Mouse (Mus musculus) hindbrain, postnatal 0 days (tissue): Measurements from ENCODE around the gene Sema5b. TPM values are rescaled to one million over a fixed set of nuclear protein-coding genes. Genes with fewer than 3 reads are reported as not detected.

Source experiments
- ATAC-seq: fragments of 200-750 bp; cut with Nextera tagmentation; 2 replicates; pipeline ENCODE4 v1.8.0; 2017; ENCODE audit warnings: mild to moderate bottlenecking, moderate TSS enrichment, moderate library complexity
- DNase-seq: peaks from one replicate; pipeline ENCODE4 v3.0.0-alpha.2; 2015; ENCODE audit warnings: low spot score
- H3K27ac ChIP-seq: fragments of 300-500 bp; sonication (generic); 2 replicates; pipeline ENCODE4 v1.5.1; 2014; ENCODE audit warnings: mild to moderate bottlenecking
- H3K27me3 ChIP-seq: fragments of 300-500 bp; sonication (generic); 2 replicates; pipeline ENCODE4 v1.6.1; 2014; ENCODE audit warnings: low read length, mixed read lengths; ENCODE audit not compliant: insufficient read depth
- H3K36me3 ChIP-seq: fragments of 300-500 bp; sonication (generic); 2 replicates; pipeline ENCODE4 v1.6.1; 2014; ENCODE audit warnings: low read length, mixed read lengths; ENCODE audit not compliant: insufficient read depth
- H3K4me1 ChIP-seq: fragments of 300-500 bp; sonication (generic); 2 replicates; pipeline ENCODE4 v1.6.1; 2014; ENCODE audit warnings: antibody characterized with exemption, low read length, mixed read lengths; ENCODE audit not compliant: insufficient read depth
- H3K4me2 ChIP-seq: fragments of 300-500 bp; sonication (generic); 2 replicates; pipeline ENCODE4 v1.6.1; 2014; ENCODE audit warnings: low read depth, mild to moderate bottlenecking, low read length, moderate library complexity, mixed read lengths
- H3K4me3 ChIP-seq: fragments of 300-500 bp; sonication (generic); 2 replicates; pipeline ENCODE4 v1.5.1; 2014; ENCODE audit warnings: low read length
- H3K9ac ChIP-seq: fragments of 300-500 bp; sonication (generic); replicated peaks from 2 replicates; pipeline ENCODE4 v1.6.1; 2014; ENCODE audit warnings: mild to moderate bottlenecking, low read length, moderate library complexity, mixed read lengths
- H3K9me3 ChIP-seq: fragments of 300-500 bp; sonication (generic); 2 replicates; pipeline ENCODE4 v1.6.1; 2016; ENCODE audit warnings: low read length, mixed read lengths
- CTCF ChIP-seq: IDR thresholded peaks from 2 replicates; pipeline ENCODE4 v1.5.1; 2016; ENCODE audit warnings: antibody characterized with exemption, control low read depth, low read depth
- WGBS: fragments of 180-500 bp; shearing (Covaris S2); extraction: QIAGEN DNeasy Blood & Tissue Kit; methylation state at CpG from one replicate; pipeline ENCODE4 v1.1.7; 2014; 5-methylcytosine and 5-hydroxymethylcytosine counted together
- polyA plus RNA-seq: library from polyadenylated mRNA; unstranded; fragments of >200 nt; fragmentation: Nextera tagmentation; extraction: Ambion mirVana; gene quantifications from 2 replicates; pipeline ENCODE4 v1.2.1, GENCODE M21; 2015
- total RNA-seq: library from RNA; depleted of rRNA; stranded (reverse); fragments of >200 nt; gene quantifications from 2 replicates; pipeline ENCODE4 v1.2.3, GENCODE M21; 2014

Gene Sema5b
- total and polyA plus RNA-seq, 2 experiments from 2014 or later, result 14.8 to 37.0 TPM

GRCm38 (mm10) chr16:35509331-35510070, 31.4 kb upstream of the Sema5b start:
- Histone ChIP-seq H3K9ac (no peak overlapping the region), H3K27ac (no peak overlapping the region), H3K4me1 (no peaks in the 10 kb centered on the region), H3K4me3 (no peak overlapping the region), H3K36me3 (no peaks in the 10 kb centered on the region), H3K9me3 (no peaks in the 10 kb centered on the region), H3K27me3 (no peaks in the 10 kb centered on the region), H3K4me2 (no peak overlapping the region)
- DNase-seq (no peak), ATAC-seq (no peak)
- 61% methylated on average over 11 of the region's 11 CpGs for WGBS
- no peak for TF ChIP-seq CTCF

GRCm38 (mm10) chr16:35515977-35516612, 24.9 kb upstream of the Sema5b start:
- Histone ChIP-seq H3K9me3 (no peaks in the 10 kb centered on the region), H3K27me3 (no peaks in the 10 kb centered on the region), H3K9ac (no peak overlapping the region), H3K36me3 (no peaks in the 10 kb centered on the region), H3K4me3 (no peak overlapping the region), H3K4me1 (no peaks in the 10 kb centered on the region), H3K4me2 (no peak overlapping the region), H3K27ac (no peak overlapping the region)
- no peak for ATAC-seq
- WGBS, result 40% methylated on average over 21 of the region's 21 CpGs
- TF ChIP-seq CTCF, result no peak
- DNase-seq, result no peak

- no peak overlapping the region for H3K4me2 ChIP-seq
- DNase-seq, result no peak
Measured at GRCm38 (mm10) chr16:35517976-35518951, 22.7 kb upstream of the Sema5b start.

GRCm38 (mm10) chr16:35519245-35519644, 21.7 kb upstream of the Sema5b start:
- no peak overlapping the region for H3K4me2 ChIP-seq
- no peaks in the 10 kb centered on the region; the same call in 1 of the 2 replicates for H3K27me3 ChIP-seq
- ATAC-seq (no peak), DNase-seq (no peak)
- H3K4me3 ChIP-seq, result no peak overlapping the region
- 56% methylated on average over 7 of the region's 7 CpGs for WGBS
- no peak overlapping the region for H3K9ac ChIP-seq
- H3K36me3 ChIP-seq, result no peaks in the 10 kb centered on the region
- H3K27ac ChIP-seq, result no peak overlapping the region
- TF ChIP-seq CTCF, result no peak
- H3K9me3 ChIP-seq, result no peaks in the 10 kb centered on the region
- no peaks in the 10 kb centered on the region for H3K4me1 ChIP-seq

More at GRCm38 (mm10) chr16:35517976-35518951, 22.7 kb upstream of the Sema5b start:
- H3K9ac ChIP-seq, result no peak overlapping the region
- H3K9me3 ChIP-seq, result no peaks in the 10 kb centered on the region
- 58% methylated on average over 23 of the region's 23 CpGs for WGBS
- H3K4me1 ChIP-seq, result no peaks in the 10 kb centered on the region
- H3K27ac ChIP-seq, result no peak overlapping the region
- no peak for ATAC-seq
- H3K4me3 ChIP-seq, result no peak overlapping the region
- H3K36me3 ChIP-seq, result no peaks in the 10 kb centered on the region
- no peaks in the 10 kb centered on the region for H3K27me3 ChIP-seq
- no peak for TF ChIP-seq CTCF

GRCm38 (mm10) chr16:35524200-35524599, 16.7 kb upstream of the Sema5b start:
- Histone ChIP-seq H3K4me3 (no peak overlapping the region), H3K27ac (no peak overlapping the region), H3K4me2 (no peak overlapping the region), H3K4me1 (no peaks in the 10 kb centered on the region), H3K9me3 (no peaks in the 10 kb centered on the region), H3K36me3 (no peaks in the 10 kb centered on the region), H3K27me3 (no peaks in the 10 kb centered on the region; the same call in 1 of the 2 replicates), H3K9ac (no peak overlapping the region)
- no peak for TF ChIP-seq CTCF
- ATAC-seq (no peak), DNase-seq (peak; percentile 42)
- WGBS, result 52% methylated on average over 4 of the region's 4 CpGs

- WGBS, result 78% methylated on average over 3 of the region's 3 CpGs
Measured at GRCm38 (mm10) chr16:35534630-35535029, 6.3 kb upstream of the Sema5b start.

More at GRCm38 (mm10) chr16:35534630-35535029, 6.3 kb upstream of the Sema5b start:
- Histone ChIP-seq H3K4me3 (no peak overlapping the region), H3K4me1 (no peaks in the 10 kb centered on the region), H3K9ac (no peak overlapping the region), H3K9me3 (no peaks in the 10 kb centered on the region), H3K27ac (no peak overlapping the region), H3K36me3 (no peaks in the 10 kb centered on the region), H3K27me3 (no peaks in the 10 kb centered on the region), H3K4me2 (no peak overlapping the region)
- DNase-seq (no peak), ATAC-seq (no peak)
- TF ChIP-seq CTCF, result no peak
